Mouse (Mus musculus) hindbrain, embryonic 11.5 days (tissue): ENCODE data around the gene Plp2. TPM values are rescaled to one million over a fixed set of nuclear protein-coding genes. Genes with fewer than 3 reads are reported as not detected.

Source experiments
- polyA plus RNA-seq: library from polyadenylated mRNA; unstranded; fragments of >200 nt; fragmentation: Nextera tagmentation; extraction: Ambion mirVana; gene quantifications from 2 replicates; pipeline ENCODE4 v1.2.1, GENCODE M21; 2014

Gene Plp2
- polyA plus RNA-seq, 1 experiment from 2014 or later, result 49.3 TPM

Other genes with a start within 250 kb of the Plp2 start
- gene Foxp3, start 97.7 kb downstream of the Plp2 start, polyA plus RNA-seq, result 0.10 TPM in 1 of 2 replicates, not detected in the other
- 1.3 and 1.6 TPM in 2 replicates for gene Ppp1r3f, start 97.1 kb downstream of the Plp2 start, polyA plus RNA-seq
- gene Ccdc22, start 65.9 kb downstream of the Plp2 start, polyA plus RNA-seq, result 22.4 and 25.8 TPM in 2 replicates
- gene Cacna1f, start 64.3 kb downstream of the Plp2 start, polyA plus RNA-seq, result 0.04 TPM in 1 of 2 replicates, not detected in the other
- 13.9 and 14.5 TPM in 2 replicates for gene Syp, start 32.9 kb downstream of the Plp2 start, polyA plus RNA-seq
- gene Prickle3, start 14.1 kb downstream of the Plp2 start, polyA plus RNA-seq, result 1.9 and 2.5 TPM in 2 replicates
- gene Magix, start 9.9 kb upstream of the Plp2 start, polyA plus RNA-seq, result 0.07 and 0.25 TPM in 2 replicates
- gene Gpkow, start 25.7 kb upstream of the Plp2 start, polyA plus RNA-seq, result 35.6 and 47.7 TPM in 2 replicates
- 16.1 and 18.7 TPM in 2 replicates for gene Wdr45, start 42.9 kb upstream of the Plp2 start, polyA plus RNA-seq
- gene Gm45208, start 50.9 kb upstream of the Plp2 start, polyA plus RNA-seq, result not detected in 2 replicates
- 98.3 and 108 TPM in 2 replicates for gene Praf2, start 57.0 kb upstream of the Plp2 start, polyA plus RNA-seq
- gene Ccdc120, start 79.5 kb upstream of the Plp2 start, polyA plus RNA-seq, result 19.9 and 21.5 TPM in 2 replicates
- 18.5 and 21.7 TPM in 2 replicates for gene Tfe3, start 91.2 kb upstream of the Plp2 start, polyA plus RNA-seq
- gene Gripap1, start 118.4 kb upstream of the Plp2 start, polyA plus RNA-seq, result 46.1 and 53.6 TPM in 2 replicates
- 1.6 and 2.2 TPM in 2 replicates for gene Kcnd1, start 150.9 kb upstream of the Plp2 start, polyA plus RNA-seq
- 32.4 and 37.5 TPM in 2 replicates for gene Otud5, start 170.0 kb upstream of the Plp2 start, polyA plus RNA-seq
- gene Pim2, start 206.9 kb upstream of the Plp2 start, polyA plus RNA-seq, result 6.4 and 7.1 TPM in 2 replicates
- 11.5 and 13.3 TPM in 2 replicates for gene Slc35a2, start 212.6 kb upstream of the Plp2 start, polyA plus RNA-seq
- gene Pqbp1, start 227.9 kb upstream of the Plp2 start, polyA plus RNA-seq, result 155 and 161 TPM in 2 replicates
- gene Timm17b, start 228.0 kb upstream of the Plp2 start, polyA plus RNA-seq, result 168 and 179 TPM in 2 replicates
- not detected in 2 replicates for gene Gm10491, start 236.4 kb upstream of the Plp2 start, polyA plus RNA-seq
- gene Gm10490, start 238.2 kb upstream of the Plp2 start, polyA plus RNA-seq, result not detected in 2 replicates
- gene Pcsk1n, start 248.4 kb upstream of the Plp2 start, polyA plus RNA-seq, result 23.9 and 25.9 TPM in 2 replicates